Mouse (Mus musculus) megakaryocyte, embryonic 14.5 days (primary cell): ENCODE measurements at regions not wholly inside any gene's neighbourhood (a gene's known extent, or its start where the extent isn't known, plus 50 kb on each side); places are given as distances from the start of the nearest gene placed in this dataset.

ENCODE experiments used
- H3K27me3 ChIP-seq: replicated peaks from 2 replicates; pipeline ENCODE3; 2012; ENCODE audit warnings: inconsistent platforms
- H3K36me3 ChIP-seq: replicated peaks from 2 replicates; pipeline ENCODE3; 2012; ENCODE audit warnings: low read length, inconsistent platforms, mixed read lengths
- H3K4me1 ChIP-seq: 2 replicates; pipeline ENCODE4 v1.6.1; 2012; ENCODE audit warnings: inconsistent platforms
- H3K4me3 ChIP-seq: replicated peaks from 2 replicates; pipeline ENCODE3; 2012; ENCODE audit warnings: moderate library complexity, mild to moderate bottlenecking, inconsistent platforms
- H3K9me3 ChIP-seq: 2 replicates; pipeline ENCODE4 v1.6.1; 2012; ENCODE audit warnings: inconsistent platforms
- FLI1 ChIP-seq: IDR thresholded peaks from 2 replicates; pipeline ENCODE4 v1.6.1; 2012; ENCODE audit warnings: low read length, inconsistent platforms, mixed read lengths
- GATA1 ChIP-seq: IDR thresholded peaks from 3 replicates; pipeline ENCODE4 v1.6.1; 2012; ENCODE audit warnings: mixed read lengths, low read length, inconsistent platforms, borderline replicate concordance

- TF ChIP-seq GATA1 (no peak), FLI1 (no peak)
- Histone ChIP-seq H3K4me1 (no peaks in the 10 kb centered on the region), H3K9me3 (peaks cover 15% of the 10 kb centered on the region; the same call in 1 of the 2 replicates), H3K36me3 (no peaks in the 10 kb centered on the region), H3K27me3 (no peaks in the 10 kb centered on the region), H3K4me3 (peak overlapping the region; percentile 53)
These were observed 360.6 kb upstream of the Arglu1 start for GRCm38 (mm10) chr8:9050740-9051475.

- peaks cover 18% of the 10 kb centered on the region; the same call in 1 of the 2 replicates for H3K9me3 ChIP-seq
- no peak for TF ChIP-seq GATA1
- TF ChIP-seq FLI1, result no peak
- no peaks in the 10 kb centered on the region for H3K4me1 ChIP-seq
- no peaks in the 10 kb centered on the region for H3K36me3 ChIP-seq
- no peak overlapping the region for H3K4me3 ChIP-seq
- H3K27me3 ChIP-seq, result no peaks in the 10 kb centered on the region
These were observed 357.8 kb upstream of the Arglu1 start for GRCm38 (mm10) chr8:9048116-9048515.

GRCm38 (mm10) chr8:9042835-9043792 lies 352.8 kb upstream of the Arglu1 start:
- no peak overlapping the region for H3K4me3 ChIP-seq
- TF ChIP-seq FLI1 (no peak), GATA1 (no peak)
- no peaks in the 10 kb centered on the region for H3K27me3 ChIP-seq
- peaks cover 5% of the 10 kb centered on the region; the same call in 1 of the 2 replicates for H3K9me3 ChIP-seq
- H3K36me3 ChIP-seq, result no peaks in the 10 kb centered on the region
- H3K4me1 ChIP-seq, result no peaks in the 10 kb centered on the region

GRCm38 (mm10) chr8:9029156-9029555 lies 338.8 kb upstream of the Arglu1 start:
- Histone ChIP-seq H3K36me3 (no peaks in the 10 kb centered on the region), H3K27me3 (no peaks in the 10 kb centered on the region), H3K9me3 (no peaks in the 10 kb centered on the region), H3K4me3 (no peak overlapping the region), H3K4me1 (no peaks in the 10 kb centered on the region)
- no peak for TF ChIP-seq FLI1
- TF ChIP-seq GATA1, result no peak

- Histone ChIP-seq H3K9me3 (no peaks in the 10 kb centered on the region), H3K4me1 (no peaks in the 10 kb centered on the region), H3K4me3 (no peak overlapping the region), H3K27me3 (no peaks in the 10 kb centered on the region), H3K36me3 (no peaks in the 10 kb centered on the region)
- TF ChIP-seq FLI1 (no peak), GATA1 (no peak)
These were observed 337.4 kb upstream of the Arglu1 start for GRCm38 (mm10) chr8:9027672-9028071.

DNA sequence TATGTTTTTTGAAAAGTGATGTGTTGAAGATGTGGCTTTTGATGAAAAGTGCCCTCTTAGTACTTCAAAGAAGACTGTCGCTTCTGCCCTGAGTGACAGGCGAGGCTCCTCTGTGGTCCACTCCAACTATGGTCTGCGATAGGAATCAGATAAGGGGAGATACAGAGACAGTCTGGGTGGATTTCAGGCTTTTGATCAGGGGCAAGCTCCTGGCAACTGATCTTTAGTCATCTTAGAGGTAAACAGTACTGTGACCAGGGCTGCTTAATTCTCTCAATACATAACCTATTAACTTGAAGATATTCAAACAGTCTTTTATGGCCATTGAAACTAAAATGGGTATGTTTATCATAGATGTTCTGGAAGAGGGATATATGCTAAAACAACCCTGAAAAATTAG lies 335.6 kb upstream of the Arglu1 start:
- H3K4me3 ChIP-seq, result no peak overlapping the region
- no peaks in the 10 kb centered on the region for H3K27me3 ChIP-seq
- H3K4me1 ChIP-seq, result no peaks in the 10 kb centered on the region
- no peaks in the 10 kb centered on the region for H3K36me3 ChIP-seq
- TF ChIP-seq GATA1, result no peak
- TF ChIP-seq FLI1, result no peak
- no peaks in the 10 kb centered on the region for H3K9me3 ChIP-seq

DNA sequence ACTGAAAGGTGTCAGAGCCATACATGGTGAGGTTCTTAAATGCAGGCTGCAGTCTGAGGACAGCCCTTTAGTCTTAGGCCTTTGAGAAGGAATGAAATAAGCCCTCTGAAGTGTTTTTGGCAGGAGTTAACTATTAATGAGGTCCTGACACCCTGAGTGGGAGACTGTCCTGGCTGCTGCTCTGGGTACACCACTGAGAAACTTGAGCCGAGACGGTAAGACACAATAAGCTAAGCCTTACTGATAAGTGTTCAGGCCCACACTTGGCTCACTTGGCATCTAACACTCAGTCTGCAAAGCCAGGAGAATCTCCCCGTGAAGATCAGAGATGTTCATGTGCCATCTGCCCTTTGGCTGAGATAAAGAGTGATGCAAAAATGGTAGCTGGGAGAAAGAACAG lies 335.1 kb upstream of the Arglu1 start:
- no peaks in the 10 kb centered on the region for H3K27me3 ChIP-seq
- TF ChIP-seq GATA1, result no peak
- no peak for TF ChIP-seq FLI1
- no peaks in the 10 kb centered on the region for H3K36me3 ChIP-seq
- H3K9me3 ChIP-seq, result no peaks in the 10 kb centered on the region
- no peaks in the 10 kb centered on the region for H3K4me1 ChIP-seq
- H3K4me3 ChIP-seq, result no peak overlapping the region

DNA sequence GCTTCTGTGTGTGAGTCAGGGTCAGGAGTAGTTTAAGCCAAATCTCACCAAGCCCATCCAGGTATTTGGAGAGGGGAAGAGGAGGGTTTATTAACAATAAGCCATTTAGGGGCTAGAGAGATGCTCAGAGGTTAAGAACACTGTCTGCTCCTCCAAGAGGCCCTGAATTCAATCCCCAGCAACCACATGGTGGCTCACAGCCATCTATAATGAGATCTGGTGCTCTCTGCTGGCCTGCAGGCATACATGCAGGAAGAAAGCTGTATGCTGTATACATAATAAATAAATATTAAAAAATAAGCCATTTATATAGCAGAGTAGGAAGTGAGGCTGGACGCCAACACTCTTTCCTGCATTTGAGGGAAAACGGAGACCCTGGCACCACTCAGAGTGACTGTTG lies 330.4 kb upstream of the Arglu1 start:
- no peaks in the 10 kb centered on the region for H3K4me1 ChIP-seq
- no peaks in the 10 kb centered on the region for H3K36me3 ChIP-seq
- H3K4me3 ChIP-seq, result no peak overlapping the region
- no peaks in the 10 kb centered on the region for H3K27me3 ChIP-seq
- TF ChIP-seq GATA1 (no peak), FLI1 (no peak)
- H3K9me3 ChIP-seq, result no peaks in the 10 kb centered on the region

DNA sequence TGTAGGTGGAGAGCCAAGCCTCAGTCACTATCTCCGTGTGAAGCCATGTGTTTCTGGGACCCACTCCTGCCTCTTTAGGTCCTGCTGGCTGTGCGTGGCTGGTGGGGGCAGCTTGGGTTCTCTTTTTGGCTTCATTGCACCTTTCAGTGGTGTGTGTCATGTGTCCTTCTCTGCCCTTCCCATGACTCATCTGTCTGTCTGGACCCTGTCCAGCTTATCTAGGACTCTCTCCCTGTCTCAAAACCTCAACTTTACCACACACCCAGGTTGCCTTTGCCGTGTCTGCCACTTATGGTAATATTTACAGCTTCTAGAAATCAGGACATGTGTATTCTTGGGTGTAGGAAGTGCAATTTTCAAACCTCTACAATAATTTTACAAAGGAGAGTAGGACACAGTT lies 329.9 kb upstream of the Arglu1 start:
- H3K27me3 ChIP-seq, result no peaks in the 10 kb centered on the region
- no peak overlapping the region for H3K4me3 ChIP-seq
- H3K9me3 ChIP-seq, result no peaks in the 10 kb centered on the region
- H3K4me1 ChIP-seq, result no peaks in the 10 kb centered on the region
- TF ChIP-seq FLI1 (no peak), GATA1 (no peak)
- H3K36me3 ChIP-seq, result no peaks in the 10 kb centered on the region

- Histone ChIP-seq H3K27me3 (no peaks in the 10 kb centered on the region), H3K4me3 (no peak overlapping the region), H3K9me3 (no peaks in the 10 kb centered on the region), H3K4me1 (no peaks in the 10 kb centered on the region), H3K36me3 (no peaks in the 10 kb centered on the region)
- no peak for TF ChIP-seq FLI1
- no peak for TF ChIP-seq GATA1
These were observed 321.6 kb upstream of the Arglu1 start for GRCm38 (mm10) chr8:9011785-9012510.
